Mouse (Mus musculus): ENCODE data around the gene Wnk1. TPM values are rescaled to one million over a fixed set of nuclear protein-coding genes. Genes with fewer than 3 reads are reported as not detected.
A peak's percentile ranks its signal among the peaks of the same experiment; 100 is the strongest.
"Not testable (repeated sequence)": the region's sequence is repeated elsewhere in the genome, so short reads cannot be mapped to it uniquely, and the experiment has no call there.

The Wnk1 gene
- polyA plus RNA-seq (2012; rRNA removed), result 252 and 288 TPM in 2 replicates

DNA sequence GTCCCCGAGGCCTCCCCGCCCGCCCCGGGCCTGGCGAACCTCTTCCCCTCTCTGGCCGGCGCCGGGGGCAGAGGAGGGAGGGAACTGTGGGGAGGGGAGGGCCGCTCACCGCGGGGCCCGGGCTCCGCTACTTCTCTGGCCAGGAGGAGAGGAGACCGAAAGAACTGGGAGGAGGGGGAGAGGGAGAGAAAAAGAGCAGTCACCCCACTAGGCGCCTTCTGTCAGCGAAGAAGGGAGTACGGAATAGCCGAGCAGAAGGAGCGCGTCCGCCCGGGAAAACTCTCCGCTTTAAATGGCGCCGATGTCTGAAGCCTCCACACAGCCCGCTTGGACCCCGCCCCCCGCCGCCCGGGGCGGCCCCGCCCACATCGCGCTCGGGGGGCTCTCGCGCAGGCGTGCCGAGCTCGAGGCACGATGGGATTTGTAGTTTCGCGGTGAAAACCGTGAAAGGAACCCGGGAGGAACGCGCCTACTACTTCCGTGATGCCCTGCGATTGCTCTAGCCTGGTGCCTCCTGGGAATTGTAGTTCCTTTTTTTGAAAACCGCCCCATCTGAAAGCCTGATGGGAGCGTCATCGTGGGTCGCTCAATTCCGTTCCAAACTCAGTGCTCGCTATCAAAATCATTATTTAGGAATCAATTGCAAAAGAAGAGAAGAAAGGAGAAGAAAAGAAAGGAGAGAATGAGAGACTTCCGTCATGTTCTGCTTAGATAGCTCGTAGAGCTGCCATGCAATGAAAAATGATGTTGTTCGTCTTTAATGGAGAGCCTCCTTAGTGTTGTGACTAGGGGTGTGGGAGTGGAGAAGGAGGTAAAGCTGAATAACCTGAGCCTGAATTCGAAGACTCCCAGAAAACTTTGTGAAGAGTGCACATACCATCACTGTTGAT lies at the start of gene Wnk1:
Gene Wnk1 (minus strand): TSS at position 307 of the 890 bp plus-strand sequence.
- Histone ChIP-seq H3K27ac (ENCODE audit: insufficient read depth, low read length) (peak within 1 kb of the TSS; percentile 80), H3K4me1 (ENCODE audit: control insufficient read depth, insufficient read depth, low read length) (no peaks in the 10 kb centered on the region), H3K4me3 (replicated peaks; ENCODE audit: insufficient read depth, low read depth, low read length) (peak within 1 kb of the TSS; percentile 92), H3K27me3 (ENCODE audit: control insufficient read depth, insufficient read depth, low read length) (no peaks in the 10 kb centered on the region)
- DNase-seq, result peak; percentile 97 to 99
- TF ChIP-seq POLR2A (IDR thresholded peaks at IDR 0.05; ENCODE audit: borderline replicate concordance, insufficient read depth, low read length), result peak; percentile 79
- TF ChIP-seq CTCF (IDR thresholded peaks at IDR 0.05; ENCODE audit: borderline replicate concordance, insufficient read depth, low read depth, low read length), result no peak
- under 1% methylated on average over 59 of the region's 59 CpGs for WGBS

DNA sequence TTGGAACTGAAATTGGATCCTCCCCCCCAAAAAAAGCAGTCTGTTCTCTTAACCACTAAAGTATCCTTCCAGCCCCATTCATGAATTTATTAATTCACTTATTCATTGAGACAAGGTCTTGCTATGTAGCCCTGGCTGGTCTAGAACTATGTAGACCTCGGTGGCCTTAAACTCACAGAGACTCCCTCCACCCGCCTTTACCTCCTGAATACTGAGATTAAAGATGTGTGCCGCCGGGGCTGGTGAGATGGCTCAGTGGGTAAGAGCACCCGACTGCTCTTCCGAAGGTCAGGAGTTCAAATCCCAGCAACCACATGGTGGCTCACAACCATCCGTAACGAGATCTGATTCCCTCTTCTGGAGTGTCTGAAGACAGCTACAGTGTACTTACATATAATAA lies 48.6 kb upstream of the Wnk1 start:
- not testable (repeated sequence) for H3K4me1 ChIP-seq (ENCODE audit: control insufficient read depth, insufficient read depth, low read length); H3K27ac ChIP-seq (ENCODE audit: insufficient read depth, low read length); DNase-seq; H3K4me3 ChIP-seq (replicated peaks; ENCODE audit: insufficient read depth, low read depth, low read length); H3K27me3 ChIP-seq (ENCODE audit: control insufficient read depth, insufficient read depth, low read length)
- 97% methylated on average over 8 of the region's 8 CpGs for WGBS

DNA sequence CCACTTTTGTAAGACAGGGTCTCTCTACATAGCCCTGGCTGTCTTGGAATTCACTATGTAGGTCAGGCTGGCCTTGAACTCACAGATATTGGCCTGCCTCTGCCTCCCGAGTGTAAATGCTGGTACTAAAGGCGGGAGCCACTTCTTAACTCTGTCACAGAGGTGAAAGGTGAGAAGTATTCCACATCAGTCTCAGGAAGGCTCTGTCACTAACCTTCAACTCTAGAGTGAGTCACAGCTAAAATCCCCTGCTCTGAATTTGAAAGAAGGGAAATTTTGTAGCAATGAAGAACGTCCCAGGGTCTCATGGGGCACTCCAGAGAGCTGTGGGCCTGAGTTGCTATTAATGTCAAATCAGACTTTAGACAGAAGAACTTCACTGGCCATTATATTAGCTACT lies 47.4 kb upstream of the Wnk1 start:
- Histone ChIP-seq H3K4me1 (ENCODE audit: control insufficient read depth, insufficient read depth, low read length) (no peaks in the 10 kb centered on the region), H3K4me3 (replicated peaks; ENCODE audit: insufficient read depth, low read depth, low read length) (no peak overlapping the region), H3K27ac (ENCODE audit: insufficient read depth, low read length) (no peak overlapping the region), H3K27me3 (ENCODE audit: control insufficient read depth, insufficient read depth, low read length) (no peaks in the 10 kb centered on the region)
- no peak for DNase-seq
- no peak for TF ChIP-seq CTCF (IDR thresholded peaks at IDR 0.05; ENCODE audit: borderline replicate concordance, insufficient read depth, low read depth, low read length)
- WGBS, result 89% methylated on average over 3 of the region's 3 CpGs

DNA sequence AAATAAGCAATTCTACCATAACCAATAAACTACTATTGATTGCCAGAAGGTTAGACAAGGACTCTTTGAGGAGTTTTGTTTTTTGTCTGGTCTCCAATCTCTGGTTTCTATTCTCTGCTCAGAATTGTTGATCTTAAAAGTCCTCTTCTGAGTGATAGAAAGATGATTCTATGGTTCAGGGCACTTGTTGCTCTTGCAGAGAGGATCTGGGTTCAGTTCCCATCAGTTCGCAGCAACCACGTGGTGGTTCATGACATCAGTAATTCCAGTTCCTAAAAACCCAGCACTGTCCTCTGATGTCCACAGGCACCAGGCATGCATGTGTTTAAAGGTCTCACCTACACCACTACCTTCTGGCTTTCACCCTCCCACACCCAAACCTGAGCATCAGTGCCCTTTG lies 46.5 kb upstream of the Wnk1 start:
- no peak for DNase-seq
- Histone ChIP-seq H3K4me1 (ENCODE audit: control insufficient read depth, insufficient read depth, low read length) (no peaks in the 10 kb centered on the region), H3K27me3 (ENCODE audit: control insufficient read depth, insufficient read depth, low read length) (no peaks in the 10 kb centered on the region), H3K4me3 (replicated peaks; ENCODE audit: insufficient read depth, low read depth, low read length) (no peak overlapping the region), H3K27ac (ENCODE audit: insufficient read depth, low read length) (no peak overlapping the region)
- no peak for TF ChIP-seq CTCF (IDR thresholded peaks at IDR 0.05; ENCODE audit: borderline replicate concordance, insufficient read depth, low read depth, low read length)
- no peak for TF ChIP-seq POLR2A (IDR thresholded peaks at IDR 0.05; ENCODE audit: borderline replicate concordance, insufficient read depth, low read length)
- WGBS, result 96% methylated on average over 2 of the region's 2 CpGs

DNA sequence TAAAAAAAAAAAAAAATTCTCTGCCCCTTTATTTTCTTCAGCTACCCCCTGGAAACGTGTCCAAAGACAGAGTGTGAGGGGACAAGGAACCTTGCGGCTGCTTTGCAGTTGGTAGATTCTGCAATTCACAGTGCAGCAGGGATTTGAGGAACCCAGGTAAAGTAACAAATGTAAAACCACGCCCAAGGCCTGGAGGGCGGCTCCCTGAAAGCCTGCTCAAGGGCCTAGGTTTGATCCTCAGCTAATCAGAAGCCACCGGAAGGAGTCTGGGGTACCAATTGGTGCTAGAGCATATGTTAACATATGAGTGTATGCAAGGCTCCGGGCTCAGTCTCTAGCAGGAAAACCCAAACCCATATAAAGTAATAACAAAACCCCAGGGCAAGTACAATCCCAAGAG lies 45.0 kb upstream of the Wnk1 start:
- H3K27me3 ChIP-seq (ENCODE audit: control insufficient read depth, insufficient read depth, low read length), result no peaks in the 10 kb centered on the region
- no peak for DNase-seq
- 81% methylated on average over 6 of the region's 6 CpGs for WGBS
- no peak overlapping the region for H3K27ac ChIP-seq (ENCODE audit: insufficient read depth, low read length)
- TF ChIP-seq POLR2A (IDR thresholded peaks at IDR 0.05; ENCODE audit: borderline replicate concordance, insufficient read depth, low read length), result no peak
- TF ChIP-seq CTCF (IDR thresholded peaks at IDR 0.05; ENCODE audit: borderline replicate concordance, insufficient read depth, low read depth, low read length), result no peak
- no peaks in the 10 kb centered on the region for H3K4me1 ChIP-seq (ENCODE audit: control insufficient read depth, insufficient read depth, low read length)
- H3K4me3 ChIP-seq (replicated peaks; ENCODE audit: insufficient read depth, low read depth, low read length), result no peak overlapping the region

DNA sequence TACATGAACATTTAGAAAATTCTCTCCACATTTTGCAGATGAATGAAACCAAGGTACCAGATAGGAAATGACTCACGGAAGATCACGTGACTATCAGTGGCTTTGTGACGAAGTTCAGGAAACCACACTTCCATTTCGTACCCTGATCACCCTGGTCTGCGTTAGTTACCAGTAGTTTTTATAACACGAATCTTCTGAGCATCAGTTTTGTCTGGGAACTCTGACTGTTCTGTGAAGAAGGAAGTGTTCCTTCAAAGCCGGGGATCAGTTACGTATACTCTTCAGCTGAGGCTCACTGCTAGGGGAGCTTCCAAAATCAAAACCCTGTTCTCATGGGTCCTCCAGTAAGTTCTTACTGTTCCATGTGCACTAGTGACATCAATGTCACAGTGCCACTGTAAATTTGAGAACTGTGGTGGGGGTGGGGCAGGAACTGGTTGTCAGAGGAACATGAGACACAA lies 44.5 kb upstream of the Wnk1 start:
- no peaks in the 10 kb centered on the region for H3K27me3 ChIP-seq (ENCODE audit: control insufficient read depth, insufficient read depth, low read length)
- no peak for DNase-seq
- no peak overlapping the region for H3K27ac ChIP-seq (ENCODE audit: insufficient read depth, low read length)
- no peaks in the 10 kb centered on the region for H3K4me1 ChIP-seq (ENCODE audit: control insufficient read depth, insufficient read depth, low read length)
- no peak overlapping the region for H3K4me3 ChIP-seq (replicated peaks; ENCODE audit: insufficient read depth, low read depth, low read length)
- no peak for TF ChIP-seq CTCF (IDR thresholded peaks at IDR 0.05; ENCODE audit: borderline replicate concordance, insufficient read depth, low read depth, low read length)
- no peak for TF ChIP-seq POLR2A (IDR thresholded peaks at IDR 0.05; ENCODE audit: borderline replicate concordance, insufficient read depth, low read length)
- 93% methylated on average over 8 of the region's 8 CpGs for WGBS

DNA sequence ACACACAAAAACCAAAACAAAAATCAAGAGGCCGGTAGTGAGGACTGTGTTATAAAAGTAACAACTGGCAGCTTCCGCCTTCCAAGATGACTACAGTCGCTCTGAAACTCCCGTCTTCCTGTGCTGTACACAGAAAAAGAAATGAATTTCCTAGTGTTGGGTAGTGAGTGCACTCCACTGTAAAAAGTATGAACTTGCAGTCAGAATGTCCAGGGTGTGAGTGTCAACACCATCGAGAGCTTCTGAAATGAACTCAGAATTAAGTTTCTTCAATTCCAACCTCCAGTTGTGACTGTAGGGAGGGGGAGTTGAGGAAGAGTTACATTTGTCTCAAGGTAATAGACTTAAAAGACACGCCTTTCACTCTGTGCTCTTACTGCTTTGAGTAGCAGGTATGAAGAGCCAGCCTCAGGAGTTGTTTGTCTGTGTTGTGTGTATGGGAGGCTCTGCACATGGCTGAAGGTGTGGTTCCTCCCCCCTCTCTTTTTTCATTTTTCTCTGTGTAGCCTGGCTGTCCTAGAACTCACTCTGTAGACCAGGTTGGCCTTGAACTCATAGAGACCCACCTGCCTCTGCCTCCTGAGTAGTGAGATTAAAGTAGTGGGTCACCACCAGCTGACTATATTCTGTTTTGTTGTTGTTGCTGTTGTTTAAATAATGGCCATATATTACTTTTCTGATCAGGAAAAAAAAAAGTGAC lies 43.9 kb upstream of the Wnk1 start:
- Histone ChIP-seq H3K4me3 (replicated peaks; ENCODE audit: insufficient read depth, low read depth, low read length) (no peak overlapping the region), H3K27me3 (ENCODE audit: control insufficient read depth, insufficient read depth, low read length) (no peaks in the 10 kb centered on the region), H3K4me1 (ENCODE audit: control insufficient read depth, insufficient read depth, low read length) (no peaks in the 10 kb centered on the region), H3K27ac (ENCODE audit: insufficient read depth, low read length) (no peak overlapping the region)
- 96% methylated on average over 6 of the region's 6 CpGs for WGBS
- DNase-seq, result no peak
- no peak for TF ChIP-seq CTCF (IDR thresholded peaks at IDR 0.05; ENCODE audit: borderline replicate concordance, insufficient read depth, low read depth, low read length)
- no peak for TF ChIP-seq POLR2A (IDR thresholded peaks at IDR 0.05; ENCODE audit: borderline replicate concordance, insufficient read depth, low read length)

DNA sequence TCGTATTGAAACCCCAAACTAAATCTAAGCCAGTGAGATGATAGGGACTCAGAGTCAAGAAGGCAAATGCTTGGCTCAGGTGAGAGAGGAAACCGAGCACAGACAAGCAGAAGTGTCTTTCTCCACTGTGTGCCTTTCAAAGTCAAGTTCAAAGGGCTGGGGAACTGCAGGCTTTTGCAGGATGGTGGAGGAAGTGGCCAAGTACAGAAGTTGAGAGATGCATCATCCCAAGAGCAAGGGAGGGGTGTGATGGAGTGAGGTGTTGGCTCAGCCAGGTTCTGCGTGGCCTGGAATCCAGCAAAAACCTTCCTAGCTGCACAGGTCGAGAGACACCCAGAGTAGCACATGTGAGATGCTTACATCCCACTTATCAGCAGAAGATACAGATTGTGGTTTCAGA lies 43.0 kb upstream of the Wnk1 start:
- no peak for DNase-seq
- H3K4me1 ChIP-seq (ENCODE audit: control insufficient read depth, insufficient read depth, low read length), result no peaks in the 10 kb centered on the region
- H3K27me3 ChIP-seq (ENCODE audit: control insufficient read depth, insufficient read depth, low read length), result no peaks in the 10 kb centered on the region
- no peak overlapping the region for H3K4me3 ChIP-seq (replicated peaks; ENCODE audit: insufficient read depth, low read depth, low read length)
- H3K27ac ChIP-seq (ENCODE audit: insufficient read depth, low read length), result no peak overlapping the region
- 81% methylated on average over 4 of the region's 4 CpGs for WGBS
- TF ChIP-seq CTCF (IDR thresholded peaks at IDR 0.05; ENCODE audit: borderline replicate concordance, insufficient read depth, low read depth, low read length), result no peak
- TF ChIP-seq POLR2A (IDR thresholded peaks at IDR 0.05; ENCODE audit: borderline replicate concordance, insufficient read depth, low read length), result no peak

All from cerebellum, adult 2 months (tissue).